Mouse (Mus musculus): ENCODE results near the gene Macf1. TPM values are rescaled to one million over a fixed set of nuclear protein-coding genes. Genes with fewer than 3 reads are reported as not detected.
"Not testable (repeated sequence)": the region's sequence is repeated elsewhere in the genome, so short reads cannot be mapped to it uniquely, and the experiment has no call there.

The Macf1 gene
- total RNA-seq, 2 experiments from 2014 or later, result 76.5 to 88.0 TPM

- peak; percentile 37 for DNase-seq
- intact Hi-C loops (cut with DNase I; ENCODE audit: low total_unique reads), result no loop called here
Observed at GRCm38 (mm10) chr4:123572434-123573336, 111.5 kb downstream of the Macf1 start.

GRCm38 (mm10) chr4:123571869-123572268 lies 112.3 kb downstream of the Macf1 start:
- intact Hi-C loops (cut with DNase I; ENCODE audit: low total_unique reads), result no loop called here
- DNase-seq, result no peak

GRCm38 (mm10) chr4:123565291-123565861 lies 118.8 kb downstream of the Macf1 start:
- intact Hi-C loops (cut with DNase I; ENCODE audit: low total_unique reads), result no loop called here
- DNase-seq, result no peak

GRCm38 (mm10) chr4:123564051-123564791 lies 119.9 kb downstream of the Macf1 start:
- intact Hi-C loops (cut with DNase I; ENCODE audit: low total_unique reads), result no loop called here
- DNase-seq, result no peak

GRCm38 (mm10) chr4:123562177-123562815 lies 121.9 kb downstream of the Macf1 start:
- no peak for DNase-seq
- intact Hi-C loops (cut with DNase I; ENCODE audit: low total_unique reads), result no loop called here

- intact Hi-C loops (cut with DNase I; ENCODE audit: low total_unique reads), result no loop called here
Observed at GRCm38 (mm10) chr4:123560896-123561295, 123.3 kb downstream of the Macf1 start.

GRCm38 (mm10) chr4:123558496-123558895 lies 125.7 kb downstream of the Macf1 start:
- intact Hi-C loops (cut with DNase I; ENCODE audit: low total_unique reads), result no loop called here
- no peak for DNase-seq

More at GRCm38 (mm10) chr4:123560896-123561295, 123.3 kb downstream of the Macf1 start:
- DNase-seq, result no peak

GRCm38 (mm10) chr4:123555251-123555650 lies 128.9 kb downstream of the Macf1 start:
- intact Hi-C loops (cut with DNase I; ENCODE audit: low total_unique reads), result no loop called here
- no peak for DNase-seq

- no peak for DNase-seq
- intact Hi-C loops (cut with DNase I; ENCODE audit: low total_unique reads), result no loop called here
Observed at GRCm38 (mm10) chr4:123552689-123553088, 131.5 kb downstream of the Macf1 start.

- DNase-seq, result no peak
Observed at GRCm38 (mm10) chr4:123548317-123548716, 135.8 kb downstream of the Macf1 start.

GRCm38 (mm10) chr4:123543691-123544090 lies 140.5 kb downstream of the Macf1 start:
- no peak for DNase-seq
- intact Hi-C loops (cut with DNase I; ENCODE audit: low total_unique reads), result no loop called here

More at GRCm38 (mm10) chr4:123548317-123548716, 135.8 kb downstream of the Macf1 start:
- intact Hi-C loops (cut with DNase I; ENCODE audit: low total_unique reads), result no loop called here

GRCm38 (mm10) chr4:123535271-123535670 lies 148.9 kb downstream of the Macf1 start:
- intact Hi-C loops (cut with DNase I; ENCODE audit: low total_unique reads), result loop anchor here (5.0 kb wide), 2 partner anchors 47 to 132 kb away; no protein-coding TSS in a partner anchor
- peak; percentile 55 for DNase-seq

GRCm38 (mm10) chr4:123532001-123532400 lies 152.2 kb downstream of the Macf1 start:
- intact Hi-C loops (cut with DNase I; ENCODE audit: low total_unique reads), result no loop called here
- DNase-seq, result no peak

- no peak for DNase-seq
- intact Hi-C loops (cut with DNase I; ENCODE audit: low total_unique reads), result no loop called here
Observed at GRCm38 (mm10) chr4:123530976-123531375, 153.2 kb downstream of the Macf1 start.

GRCm38 (mm10) chr4:123529230-123529629 lies 154.9 kb downstream of the Macf1 start:
- intact Hi-C loops (cut with DNase I; ENCODE audit: low total_unique reads), result no loop called here
- peak; percentile 30 for DNase-seq

- DNase-seq, result no peak
- intact Hi-C loops (cut with DNase I; ENCODE audit: low total_unique reads), result no loop called here
Observed at GRCm38 (mm10) chr4:123527607-123528010, 156.6 kb downstream of the Macf1 start.

- no peak for DNase-seq
- intact Hi-C loops (cut with DNase I; ENCODE audit: low total_unique reads), result no loop called here
Observed at GRCm38 (mm10) chr4:123526779-123527280, 157.3 kb downstream of the Macf1 start.

GRCm38 (mm10) chr4:123524746-123525145 lies 159.4 kb downstream of the Macf1 start:
- DNase-seq, result no peak
- intact Hi-C loops (cut with DNase I; ENCODE audit: low total_unique reads), result no loop called here

GRCm38 (mm10) chr4:123520123-123520522 lies 164.0 kb downstream of the Macf1 start:
- DNase-seq; intact Hi-C loops (cut with DNase I; ENCODE audit: low total_unique reads): not testable (repeated sequence)

Measured in gastrocnemius, postnatal 14 days (tissue).